Mouse (Mus musculus) neutrophil, adult 59 days (primary cell): Measurements from ENCODE around the gene Zrsr1. TPM values are rescaled to one million over a fixed set of nuclear protein-coding genes. Genes with fewer than 3 reads are reported as not detected.

Source experiments
- total RNA-seq, 2 experiments: library from RNA; stranded (reverse); gene quantifications; 1 replicate in 1 of 2; 2 replicates in 1 of 2; pipeline ENCODE4 v1.2.4; 2023

The Zrsr1 gene
- total RNA-seq = 10 to 100 TPM; 16.2 to 20.2 TPM

GRCm38 (mm10) chr11:22971835-22972709 is at the start of gene Zrsr1:
Gene Zrsr1, plus strand, starts transcription at chr11:22972005.

DNA sequence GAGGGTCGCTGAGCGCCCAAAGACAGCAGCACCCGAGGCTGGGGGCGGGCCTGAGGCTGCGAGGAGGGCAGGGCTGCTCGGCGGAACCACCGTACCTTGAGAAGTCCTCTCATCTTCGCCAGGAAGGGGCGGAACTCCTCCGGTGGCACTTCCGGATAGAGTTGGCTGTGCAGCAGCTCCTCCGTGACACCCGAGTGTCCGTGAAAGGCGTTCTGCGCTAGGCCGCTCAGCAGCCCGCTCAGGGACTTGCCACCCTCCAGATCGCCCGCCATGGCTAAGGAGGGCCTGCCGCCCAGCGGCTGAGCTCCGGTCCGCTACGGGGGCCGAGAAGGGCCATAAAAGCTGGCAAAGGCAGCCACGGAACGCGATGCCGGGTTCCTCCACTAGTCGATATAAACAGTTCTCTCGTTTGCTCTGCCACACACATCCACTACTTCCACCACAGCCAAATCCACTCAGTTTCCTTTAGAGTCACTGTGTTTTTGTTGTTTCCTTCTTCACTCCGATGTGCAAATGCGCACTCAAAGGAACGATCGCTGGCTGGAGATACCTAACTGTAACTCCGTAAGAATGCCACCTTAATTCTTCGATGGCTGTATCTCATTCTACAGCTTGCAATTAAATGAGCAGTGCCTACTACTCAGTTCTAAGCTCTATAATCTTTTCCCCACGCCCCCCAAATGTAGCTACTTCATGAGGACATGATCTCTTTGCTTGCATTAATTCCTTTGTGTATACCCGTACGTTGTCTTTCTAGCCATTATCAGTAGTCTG is 10.4 kb downstream of the Zrsr1 start, which contains the start of the genes Gm28048 and Commd1:
TSS of gene Gm28048 (minus strand) at position 107 of the 774 bp plus-strand sequence.
TSS of gene Commd1 (minus strand) at position 399 of the 774 bp plus-strand sequence.

GRCm38 (mm10) chr11:22990393-22991126 is 18.8 kb downstream of the Zrsr1 start, which contains the start of gene Cct4:
Gene Cct4, plus strand, starts transcription at chr11:22990519.

GRCm38 (mm10) chr11:23007481-23008180 is 35.8 kb downstream of the Zrsr1 start, which contains the start of gene Fam161a:
Gene Fam161a, plus strand, starts transcription at chr11:23007531.

Other genes with a start within 250 kb of the Zrsr1 start
- gene B3gnt2, start 111.0 kb upstream of the Zrsr1 start, total RNA-seq = 10 to 100 TPM; 51.6 to 69.8 TPM
- gene Gm28048, start 10.1 kb downstream of the Zrsr1 start, total RNA-seq = 10 to 100 TPM; 26.9 to 28.9 TPM
- 10 to 100 TPM; 53.9 to 58.2 TPM for gene Commd1, start 10.4 kb downstream of the Zrsr1 start, total RNA-seq
- gene Cct4, start 18.5 kb downstream of the Zrsr1 start, total RNA-seq = 100 to 1,000 TPM in 1 of 2 experiments, 10 to 100 TPM in 1; 91.3 to 113 TPM
- 1 to 10 TPM; 2.2 to 3.7 TPM for gene Fam161a, start 35.5 kb downstream of the Zrsr1 start, total RNA-seq